Mouse (Mus musculus) liver, embryonic 14.5 days (tissue): ENCODE measurements around the gene Borcs6.

Source experiments
- CTCF ChIP-seq: IDR thresholded peaks from 2 replicates; pipeline ENCODE4 v1.5.1; 2016; ENCODE audit warnings: antibody characterized with exemption, low read depth, control low read depth
- EP300 ChIP-seq: IDR thresholded peaks from 2 replicates; pipeline ENCODE4 v1.6.1; 2016; ENCODE audit warnings: antibody characterized with exemption, low read depth

- TF ChIP-seq EP300 = no peak
- TF ChIP-seq CTCF = no peak
Observed at GRCm38 (mm10) chr11:69035411-69035810, 24.1 kb upstream of the Borcs6 start.
